Mouse (Mus musculus) gastrocnemius, postnatal 4 days (tissue): ENCODE measurements around the gene Pcsk7. TPM values are rescaled to one million over a fixed set of nuclear protein-coding genes. Genes with fewer than 3 reads are reported as not detected.

Experiments
- DNase-seq, 2 experiments: peaks; one replicate each; pipeline ENCODE4 v3.0.0; 2021 to 2022; ENCODE audit warnings: low spot score in 2 of 2, mixed read lengths in 2 of 2
- microRNA-seq: library from miRNA; unstranded; fragments of <30 nt; microRNA quantifications from one replicate; pipeline ENCODE4 v1.2.0, GENCODE M21; 2021
- total RNA-seq, 2 experiments: library from RNA; stranded (reverse); gene quantifications; 2 replicates each; pipeline ENCODE4 v1.2.3; 2021

The Pcsk7 gene
- total RNA-seq, 2 experiments from 2014 or later = 19.4 to 23.1 TPM

DNA sequence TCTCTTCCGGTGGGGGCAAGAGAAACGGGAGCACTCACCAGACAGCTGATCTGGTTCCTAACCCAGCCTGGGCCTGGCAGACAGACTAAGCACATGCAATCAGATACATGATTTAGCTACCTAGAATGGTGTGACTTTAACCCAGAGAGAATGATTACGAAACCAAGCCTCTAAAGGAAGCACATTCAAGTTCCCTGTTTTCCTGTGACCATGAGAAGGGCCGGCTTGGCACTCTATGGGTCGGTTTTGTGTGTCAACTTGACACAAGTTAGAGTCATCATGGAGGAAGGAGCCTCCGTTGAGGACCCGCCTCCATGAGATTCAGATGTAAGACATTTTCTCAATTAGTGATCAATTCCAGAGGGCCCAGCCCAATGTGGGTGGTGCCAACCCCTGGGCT is 53.4 kb downstream of the Pcsk7 start:
- DNase-seq = no peak

DNA sequence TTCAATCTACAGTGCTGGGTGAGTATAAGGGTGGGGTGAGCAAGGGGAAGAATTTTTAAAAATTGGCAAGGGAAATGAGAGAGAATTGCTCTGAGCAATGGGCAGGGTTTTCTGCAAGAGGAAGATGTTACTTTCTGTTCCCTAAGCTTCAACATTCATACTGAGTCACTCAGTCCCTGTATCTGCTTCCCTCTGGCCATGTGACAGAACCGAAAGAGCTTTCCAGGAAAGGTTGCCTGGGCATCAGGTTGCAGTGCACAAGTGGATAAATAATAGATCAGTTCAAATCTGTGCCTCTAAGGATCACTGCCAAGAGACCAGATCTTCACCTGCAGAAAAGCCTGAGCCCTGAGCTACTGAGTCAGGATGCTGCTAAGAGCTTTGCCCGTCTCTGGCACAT is 55.6 kb downstream of the Pcsk7 start:
- DNase-seq = no peak

DNA sequence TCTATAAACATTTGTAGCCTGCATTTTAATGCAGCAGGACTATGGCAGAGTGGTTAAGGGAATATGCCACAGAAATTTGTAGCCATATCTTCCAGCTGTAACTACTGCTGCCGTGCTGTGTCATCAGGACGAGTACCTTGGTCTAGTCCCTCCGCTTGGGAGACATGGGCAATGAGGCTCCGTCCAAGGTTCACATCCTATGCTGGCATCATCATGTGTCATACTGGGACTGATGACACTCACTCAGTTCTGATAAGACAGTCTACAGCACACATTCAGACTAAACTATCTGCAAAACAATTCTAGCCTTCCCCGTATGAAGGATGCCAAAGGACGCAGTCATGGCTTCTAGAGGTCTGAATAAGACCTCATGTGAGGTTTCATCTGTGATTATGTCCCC is 57.3 kb downstream of the Pcsk7 start:
- DNase-seq = no peak

DNA sequence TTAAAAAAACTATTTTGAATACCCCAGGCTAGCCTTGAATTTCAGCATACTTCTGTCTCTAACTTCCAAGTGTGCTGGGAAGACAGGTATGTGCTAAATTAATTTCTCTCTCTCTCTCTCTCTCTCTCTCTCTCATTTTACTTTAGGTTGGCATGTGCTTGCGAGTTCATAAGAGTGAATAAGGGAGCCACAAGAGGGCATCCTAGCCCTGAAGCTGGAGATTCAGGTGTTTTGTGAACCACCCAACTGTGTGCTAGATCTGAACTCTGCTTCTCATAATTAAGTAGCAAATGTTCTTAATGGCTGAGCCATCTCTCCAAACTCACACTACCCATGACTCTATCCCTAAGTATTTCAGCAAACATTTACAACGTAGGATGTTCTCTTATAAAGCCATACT is 70.6 kb downstream of the Pcsk7 start:
- no peak for DNase-seq

Small RNAs within 50 kb of the gene (microRNA-seq; reads per million reads assigned to microRNA genes)
- not detected for gene Mir7087

Other genes with a start within 250 kb of the Pcsk7 start
- 10 to 100 TPM; 11.9 to 12.5 TPM for gene Cep164, start 77.8 kb upstream of the Pcsk7 start, total RNA-seq
- gene Bace1, start 67.9 kb upstream of the Pcsk7 start, total RNA-seq = 10 to 100 TPM; 36.9 to 39.6 TPM
- 10 to 100 TPM; 39.3 TPM for gene Rnf214, start 414 bp downstream of the Pcsk7 start, total RNA-seq
- 100 to 1,000 TPM in 1 of 2 experiments, 10 to 100 TPM in 1; 79.2 to 103 TPM for gene Tagln, start 29.6 kb downstream of the Pcsk7 start, total RNA-seq
- 10 to 100 TPM; 61.5 to 65.5 TPM for gene Sidt2, start 48.8 kb downstream of the Pcsk7 start, total RNA-seq
- gene Pafah1b2, start 106.2 kb downstream of the Pcsk7 start, total RNA-seq = 100 to 1,000 TPM; 104 to 110 TPM
- 10 to 100 TPM; 62.9 to 70.1 TPM for gene Sik3, start 106.3 kb downstream of the Pcsk7 start, total RNA-seq